Mouse (Mus musculus) spleen, adult 2 months (tissue): ENCODE results near the gene Peli2. TPM values are rescaled to one million over a fixed set of nuclear protein-coding genes. Genes with fewer than 3 reads are reported as not detected.
A peak's percentile ranks its signal among the peaks of the same experiment; 100 is the strongest.

Experiments used
- DNase-seq, 2 experiments: peaks; one replicate each; pipeline versions ENCODE4 v3.0.0 to v3.0.0-alpha.2; 2012 to 2021; ENCODE audit warnings: low spot score in 2 of 2, low read depth in 1 of 2
- H3K27ac ChIP-seq: fragments of 200-500 bp; 2 replicates; pipeline ENCODE4 v1.5.1; 2012; ENCODE audit warnings: low read length, inconsistent platforms; ENCODE audit not compliant: insufficient read depth
- H3K27me3 ChIP-seq: fragments of 200-500 bp; 2 replicates; pipeline ENCODE4 v1.6.1; 2012; ENCODE audit warnings: mild to moderate bottlenecking, moderate library complexity, low read length, inconsistent platforms; ENCODE audit not compliant: control insufficient read depth, insufficient read depth
- H3K36me3 ChIP-seq: fragments of 200-500 bp; 2 replicates; pipeline ENCODE4 v1.6.1; 2012; ENCODE audit warnings: mild to moderate bottlenecking, low read length, inconsistent platforms; ENCODE audit not compliant: control insufficient read depth, insufficient read depth
- H3K4me1 ChIP-seq: fragments of 200-500 bp; 2 replicates; pipeline ENCODE4 v1.6.1; 2011; ENCODE audit warnings: inconsistent platforms; ENCODE audit not compliant: control insufficient read depth, insufficient read depth, insufficient read length
- H3K4me3 ChIP-seq: fragments of 200-500 bp; 2 replicates; pipeline ENCODE4 v1.5.1; 2011; ENCODE audit warnings: mild to moderate bottlenecking, inconsistent platforms; ENCODE audit not compliant: insufficient read depth, insufficient read length; ENCODE audit errors: extremely low read depth
- CTCF ChIP-seq: fragments of 200-500 bp; IDR thresholded peaks from 2 replicates; pipeline ENCODE4 v1.5.1; 2011; ENCODE audit warnings: mild to moderate bottlenecking, inconsistent platforms; ENCODE audit not compliant: insufficient read depth, insufficient read length, insufficient replicate concordance; ENCODE audit errors: extremely low read depth
- POLR2A ChIP-seq: fragments of 200-500 bp; IDR thresholded peaks from 2 replicates; pipeline ENCODE4 v1.6.1; 2011; ENCODE audit warnings: low read depth, low read length, inconsistent platforms
- WGBS: fragments of 180-500 bp; shearing (Covaris S2); methylation state at CpG from one replicate; pipeline ENCODE4 v1.1.7; 2018; 5-methylcytosine and 5-hydroxymethylcytosine counted together
- polyA plus RNA-seq: library from polyadenylated mRNA; depleted of rRNA; stranded (reverse); fragments of >200 nt; gene quantifications from 2 replicates; pipeline ENCODE4 v1.2.3, GENCODE M21; 2012

The Peli2 gene
- polyA plus RNA-seq, 1 experiment: 3.1 TPM

DNA sequence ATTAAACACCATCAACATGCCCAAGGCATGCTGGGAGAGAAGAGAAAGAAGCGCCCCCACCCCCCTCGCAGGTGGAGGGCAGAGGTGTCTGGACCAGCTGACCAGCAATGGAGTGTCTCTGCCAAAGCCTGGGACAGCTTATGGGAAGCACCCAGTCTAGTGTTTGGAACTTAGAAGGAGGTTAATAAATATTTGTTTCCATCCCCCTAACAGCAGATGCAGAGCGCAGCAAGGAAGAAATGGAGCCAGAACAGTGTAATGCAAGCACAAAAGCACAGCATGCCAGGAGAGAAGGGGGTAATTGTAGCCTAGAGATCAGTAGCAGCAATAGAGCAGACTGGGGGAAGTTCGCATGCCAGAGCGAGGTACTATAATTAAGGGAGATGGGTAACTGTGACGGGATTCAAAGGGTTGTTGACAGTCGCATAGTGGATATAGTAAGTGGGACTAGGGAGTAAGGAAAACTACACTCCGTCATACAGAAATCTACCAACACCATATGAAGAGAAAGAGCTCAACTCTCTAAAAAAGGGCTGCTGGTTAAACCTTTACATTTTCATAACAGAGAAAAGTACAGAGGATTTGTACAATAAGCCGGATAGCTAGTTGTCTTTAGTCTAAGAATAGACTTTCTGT is 1.5 kb upstream of the Peli2 start:
- Histone ChIP-seq H3K4me3 (no peak overlapping the region), H3K4me1 (peaks cover 5% of the 10 kb centered on the region), H3K27ac (no peak overlapping the region), H3K36me3 (no peaks in the 10 kb centered on the region), H3K27me3 (peaks cover 15% of the 10 kb centered on the region)
- TF ChIP-seq CTCF (no peak), POLR2A (no peak)
- WGBS: 57% methylated on average over 9 of the region's 9 CpGs
- DNase-seq: no peak

DNA sequence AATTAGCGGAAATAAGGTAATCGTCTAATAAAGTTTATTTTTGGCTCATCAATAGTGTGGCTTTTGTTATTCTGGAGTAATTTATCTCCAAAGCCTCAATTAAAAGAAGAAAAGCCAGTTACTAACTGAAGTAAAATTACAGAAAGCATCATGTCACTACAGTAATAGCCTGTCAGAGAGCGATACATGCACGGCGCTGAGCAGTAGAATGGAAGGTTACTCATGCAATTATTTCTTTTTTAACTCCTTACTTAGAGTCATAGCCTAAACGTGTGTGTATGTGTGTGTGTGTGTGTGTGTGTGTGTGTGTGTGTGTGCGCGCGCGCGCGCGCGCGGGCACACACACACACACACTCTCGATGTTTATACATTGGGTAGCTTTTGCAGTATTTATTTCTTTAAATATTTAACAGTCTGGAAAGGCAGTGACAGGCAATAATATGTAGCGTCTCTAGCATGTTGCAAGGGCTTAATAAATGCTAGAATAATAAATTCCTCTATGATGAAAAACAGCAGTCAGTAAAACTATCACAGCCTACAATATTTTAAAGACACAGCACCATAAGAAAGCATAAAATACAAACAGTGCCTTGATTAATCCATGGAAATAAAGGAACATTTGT is 864 bp upstream of the Peli2 start:
- H3K27me3 ChIP-seq: peaks cover 15% of the 10 kb centered on the region
- H3K36me3 ChIP-seq: no peaks in the 10 kb centered on the region
- no peak overlapping the region for H3K4me3 ChIP-seq
- no peak for DNase-seq
- no peak overlapping the region for H3K27ac ChIP-seq
- 12% methylated on average over 17 of the region's 17 CpGs for WGBS
- peaks cover 5% of the 10 kb centered on the region for H3K4me1 ChIP-seq
- TF ChIP-seq CTCF: no peak
- TF ChIP-seq POLR2A: no peak

DNA sequence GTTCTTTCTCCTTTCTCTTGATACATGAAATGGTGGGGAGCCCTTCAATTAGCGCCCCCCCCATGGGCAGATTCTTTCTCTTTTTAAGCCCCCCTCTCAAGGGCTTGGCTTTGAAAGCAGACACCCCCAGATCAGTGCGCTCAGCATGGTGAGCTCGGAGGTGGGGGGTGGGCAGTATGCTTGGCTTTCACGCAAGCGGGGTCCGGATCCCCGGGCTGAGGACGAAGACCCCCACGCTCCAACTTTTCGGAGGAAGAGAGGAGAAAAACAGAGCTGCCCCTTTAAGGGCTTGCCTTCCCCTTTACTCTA is 226 bp upstream of the Peli2 start:
- Histone ChIP-seq H3K27ac (no peak overlapping the region), H3K4me3 (peak overlapping the region; percentile 45), H3K36me3 (no peaks in the 10 kb centered on the region), H3K4me1 (peaks cover 5% of the 10 kb centered on the region), H3K27me3 (peaks cover 15% of the 10 kb centered on the region)
- 2% methylated on average over 10 of the region's 10 CpGs for WGBS
- TF ChIP-seq CTCF: no peak
- no peak for TF ChIP-seq POLR2A
- no peak for DNase-seq

DNA sequence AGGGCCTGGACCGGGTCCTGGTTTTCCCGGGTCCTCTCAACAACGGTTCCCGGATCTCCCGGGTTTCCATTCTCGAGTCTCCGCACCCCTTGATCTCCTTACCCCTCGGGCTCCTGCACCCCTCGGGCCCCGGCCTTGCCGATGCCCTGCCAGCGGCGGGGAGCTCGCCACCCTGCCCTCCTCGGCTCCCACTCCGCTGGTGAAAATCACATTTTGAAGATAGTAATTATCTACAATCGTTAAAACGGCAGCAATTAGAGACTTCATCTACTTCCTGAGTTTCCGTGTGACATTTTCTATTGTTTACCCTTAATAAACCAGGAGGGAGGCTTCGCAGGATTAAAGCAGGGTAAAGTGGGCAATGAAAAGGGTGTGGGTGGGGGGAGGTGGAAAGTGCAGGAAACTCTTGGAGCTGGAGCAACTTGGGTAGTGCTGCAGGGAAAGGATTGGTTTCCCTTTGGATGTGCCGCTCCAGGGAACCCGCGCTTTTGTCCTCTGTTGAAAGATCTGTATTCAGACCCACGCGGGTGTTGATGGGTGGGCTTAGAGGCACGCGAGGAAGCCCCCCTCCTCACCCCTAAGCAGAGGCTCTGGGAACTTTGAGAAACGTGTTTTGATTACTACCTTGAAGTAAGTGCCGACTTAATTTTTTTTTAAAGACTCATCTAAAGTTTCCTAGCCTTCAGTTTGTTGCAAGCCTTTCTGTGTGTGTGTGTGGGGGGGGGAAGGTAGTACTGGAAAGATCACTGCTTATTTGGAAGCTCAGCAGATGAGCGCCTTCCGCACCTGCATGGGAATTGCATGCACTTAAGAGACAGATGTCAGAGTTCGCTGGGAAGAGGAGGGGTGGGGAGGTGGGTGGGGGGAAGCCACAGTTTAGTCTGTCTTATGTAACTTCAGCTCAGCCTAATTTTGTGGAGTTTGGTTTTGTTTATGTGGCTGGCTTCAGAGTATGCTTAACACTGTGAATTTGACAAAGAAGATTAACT is 1.2 kb downstream of the Peli2 start:
- Histone ChIP-seq H3K36me3 (no peaks in the 10 kb centered on the region), H3K27me3 (peaks cover 15% of the 10 kb centered on the region), H3K4me1 (peaks cover 5% of the 10 kb centered on the region), H3K27ac (peak overlapping the region; percentile 18; the same call in 1 of the 2 replicates), H3K4me3 (peak overlapping the region; percentile 59)
- no peak for TF ChIP-seq CTCF
- TF ChIP-seq POLR2A: no peak
- WGBS: 6% methylated on average over 32 of the region's 32 CpGs
- no peak for DNase-seq

DNA sequence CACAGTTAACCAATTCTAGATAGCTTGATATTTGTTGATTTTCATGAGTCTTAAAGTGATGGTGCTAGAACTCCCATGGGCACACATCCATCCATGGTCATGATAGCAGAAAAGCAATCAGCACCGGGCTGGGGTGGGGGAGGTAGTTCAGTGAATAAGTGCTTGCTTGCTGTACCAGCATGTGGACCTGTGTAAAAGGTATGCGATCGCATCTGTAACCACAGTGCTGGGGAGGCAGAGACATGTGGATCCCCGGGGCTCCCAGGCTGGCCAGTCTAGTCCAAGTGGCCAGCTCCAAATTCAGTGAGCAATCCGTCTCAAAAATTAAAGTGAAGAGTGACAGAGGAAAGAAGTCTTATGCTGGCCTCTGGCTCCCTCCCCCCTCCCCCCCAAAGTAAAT is 3.4 kb downstream of the Peli2 start:
- TF ChIP-seq POLR2A: no peak
- H3K27ac ChIP-seq: no peak overlapping the region
- H3K4me3 ChIP-seq: no peak overlapping the region
- no peak for DNase-seq
- peaks cover 5% of the 10 kb centered on the region for H3K4me1 ChIP-seq
- no peaks in the 10 kb centered on the region for H3K36me3 ChIP-seq
- peaks cover 13% of the 10 kb centered on the region for H3K27me3 ChIP-seq
- WGBS: 90% methylated on average over 5 of the region's 5 CpGs

DNA sequence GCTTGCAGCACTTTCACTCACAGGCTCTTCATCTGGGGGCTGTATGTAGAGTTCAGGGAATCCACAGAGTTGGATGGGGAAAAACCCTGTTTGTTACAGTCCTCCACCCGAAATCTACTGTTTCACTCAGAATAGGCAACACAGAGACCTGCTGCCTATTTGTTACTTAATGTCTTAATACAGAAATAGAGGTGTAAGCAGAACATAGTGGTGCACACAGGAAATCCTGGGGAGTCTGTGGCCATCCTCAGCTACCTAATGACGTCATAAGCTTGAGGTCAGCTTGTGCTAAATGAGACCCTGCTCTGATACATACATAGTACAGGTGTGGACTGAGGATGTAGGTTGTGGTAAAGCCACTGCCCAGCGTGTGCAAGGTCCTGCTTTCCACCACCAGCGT is 4.2 kb downstream of the Peli2 start:
- H3K27me3 ChIP-seq: peaks cover 13% of the 10 kb centered on the region
- no peaks in the 10 kb centered on the region for H3K36me3 ChIP-seq
- no peak overlapping the region for H3K4me3 ChIP-seq
- H3K4me1 ChIP-seq: peaks cover 5% of the 10 kb centered on the region
- DNase-seq: no peak
- TF ChIP-seq POLR2A (no peak), CTCF (no peak)
- no peak overlapping the region for H3K27ac ChIP-seq
- 38% methylated on average over 4 of the region's 4 CpGs for WGBS
